Mouse (Mus musculus) stomach, postnatal 0 days (tissue): ENCODE results near the gene Ptprn2.

Experiments used
- CTCF ChIP-seq: IDR thresholded peaks from 2 replicates; pipeline ENCODE4 v1.5.1; 2016; ENCODE audit warnings: antibody characterized with exemption, low read depth, mild to moderate bottlenecking, moderate library complexity
- EP300 ChIP-seq: optimal IDR thresholded peaks from 2 replicates; pipeline ENCODE3; 2016; ENCODE audit warnings: antibody characterized with exemption

GRCm38 (mm10) chr12:116473761-116474160, 11.8 kb upstream of the Ptprn2 start:
- no peak for TF ChIP-seq CTCF
- no peak for TF ChIP-seq EP300
